Mouse (Mus musculus) CH12.LX (cell line): Measurements from ENCODE around the gene Cabp1. TPM values are rescaled to one million over a fixed set of nuclear protein-coding genes. Genes with fewer than 3 reads are reported as not detected.

ENCODE experiments used
- DNase-seq: peaks from one replicate; pipeline ENCODE4 v3.0.0-alpha.2; 2013; ENCODE audit errors: extremely low read depth
- H3K27ac ChIP-seq: 2 replicates; pipeline ENCODE4 v1.5.1; 2012; ENCODE audit warnings: low read depth, mild to moderate bottlenecking, control low read depth, moderate library complexity; ENCODE audit not compliant: insufficient read depth
- H3K27me3 ChIP-seq: replicated peaks from 2 replicates; pipeline ENCODE3; 2012; ENCODE audit warnings: inconsistent platforms
- H3K36me3 ChIP-seq, 2 experiments: replicated peaks in 1 of 2; 2 replicates each; pipeline versions ENCODE3 to v1.6.1; 2012; ENCODE audit warnings: inconsistent platforms in 1 of 2, low read length in 1 of 2, mild to moderate bottlenecking in 1 of 2, mixed read lengths in 1 of 2, moderate library complexity in 1 of 2; ENCODE audit not compliant: control insufficient read depth in 1 of 2, insufficient read depth in 1 of 2
- H3K4me1 ChIP-seq, 2 experiments: 2 replicates each; pipeline ENCODE4 v1.6.1; 2012; ENCODE audit warnings: inconsistent platforms in 1 of 2, moderate library complexity in 1 of 2; ENCODE audit not compliant: insufficient read depth in 2 of 2, control insufficient read depth in 1 of 2
- H3K4me2 ChIP-seq: 2 replicates; pipeline ENCODE4 v1.6.1; 2012; ENCODE audit warnings: low read depth, mild to moderate bottlenecking, control low read depth; ENCODE audit not compliant: poor library complexity, insufficient read depth, severe bottlenecking
- H3K4me3 ChIP-seq, 3 experiments: fragments of 150-350 bp in 1 of 3; sonication (generic) in 1 of 3; replicated peaks in 1 of 3; 2 replicates each; pipeline versions ENCODE3 to v1.5.1; 2011 to 2012; ENCODE audit warnings: low read depth in 2 of 3, low read length in 2 of 3, mild to moderate bottlenecking in 2 of 3, moderate library complexity in 2 of 3, control low read depth in 1 of 3, improper control_type of control experiment in 1 of 3, inconsistent platforms in 1 of 3, mixed read lengths in 1 of 3; ENCODE audit not compliant: poor library complexity in 1 of 3
- H3K79me2 ChIP-seq: replicated peaks from 2 replicates; pipeline ENCODE4 v1.6.1; 2012; ENCODE audit warnings: mild to moderate bottlenecking, moderate library complexity; ENCODE audit not compliant: control insufficient read depth, poor library complexity, insufficient read depth, severe bottlenecking; ENCODE audit errors: extremely low read depth
- H3K9ac ChIP-seq: 2 replicates; pipeline ENCODE4 v1.6.1; 2012; ENCODE audit warnings: low read depth, mild to moderate bottlenecking, control low read depth, moderate library complexity; ENCODE audit not compliant: insufficient read depth
- H3K9me3 ChIP-seq: replicated peaks from 2 replicates; pipeline ENCODE3; 2012; ENCODE audit warnings: low read length, inconsistent platforms, mixed read lengths
- BHLHE40 ChIP-seq: IDR thresholded peaks from 2 replicates; pipeline ENCODE4 v1.6.1; 2011; ENCODE audit warnings: mild to moderate bottlenecking, low read depth, low read length, improper control_type of control experiment
- CTCF ChIP-seq, 2 experiments: IDR thresholded peaks in 1 of 2; conservative IDR thresholded peaks in 1 of 2; 2 replicates each; pipeline ENCODE4 v1.5.1; 2011 to 2012; ENCODE audit warnings: low read depth in 2 of 2, low read length in 2 of 2, improper control_type of control experiment in 1 of 2, inconsistent platforms in 1 of 2, mild to moderate bottlenecking in 1 of 2, moderate library complexity in 1 of 2
- E2F4 ChIP-seq: IDR thresholded peaks from 2 replicates; pipeline ENCODE4 v1.6.1; 2011; ENCODE audit warnings: low read depth, low read length, improper control_type of control experiment; ENCODE audit not compliant: insufficient replicate concordance
- ELF1 ChIP-seq: IDR thresholded peaks from 2 replicates; pipeline ENCODE4 v1.6.1; 2014; ENCODE audit warnings: low read depth, mild to moderate bottlenecking, inconsistent platforms, low read length, improper control_type of control experiment
- EP300 ChIP-seq: IDR thresholded peaks from 2 replicates; pipeline ENCODE4 v1.6.1; 2011; ENCODE audit warnings: low read length, improper control_type of control experiment
- IRF4 ChIP-seq: IDR thresholded peaks from 2 replicates; pipeline ENCODE4 v1.6.1; 2014; ENCODE audit warnings: low read depth, mild to moderate bottlenecking, inconsistent platforms, low read length, improper control_type of control experiment
- JUND ChIP-seq: conservative IDR thresholded peaks from 2 replicates; pipeline ENCODE4 v1.6.1; 2011; ENCODE audit warnings: low read depth, low read length, improper control_type of control experiment
- KAT2A ChIP-seq: IDR thresholded peaks from 2 replicates; pipeline ENCODE4 v1.6.1; 2012; ENCODE audit warnings: low read length, improper control_type of control experiment, inconsistent platforms; ENCODE audit not compliant: insufficient replicate concordance
- NELFE ChIP-seq: IDR thresholded peaks from 2 replicates; pipeline ENCODE4 v1.6.1; 2011; ENCODE audit warnings: low read depth, low read length, improper control_type of control experiment
- POLR2A ChIP-seq: IDR thresholded peaks from 2 replicates; pipeline ENCODE4 v1.6.1; 2011; ENCODE audit warnings: low read depth, mild to moderate bottlenecking, improper control_type of control experiment, low read length
- POLR2AphosphoS2 ChIP-seq: IDR thresholded peaks from 2 replicates; pipeline ENCODE4 v1.6.1; 2011; ENCODE audit warnings: low read depth, low read length, improper control_type of control experiment
- RAD21 ChIP-seq: IDR thresholded peaks from 2 replicates; pipeline ENCODE4 v1.6.1; 2011; ENCODE audit warnings: low read depth, mild to moderate bottlenecking, low read length, improper control_type of control experiment, moderate library complexity
- SIN3A ChIP-seq: IDR thresholded peaks from 2 replicates; pipeline ENCODE4 v1.6.1; 2012; ENCODE audit warnings: low read length, improper control_type of control experiment, inconsistent platforms
- SMC3 ChIP-seq: IDR thresholded peaks from 2 replicates; pipeline ENCODE4 v1.6.1; 2011; ENCODE audit warnings: low read depth, low read length, improper control_type of control experiment
- TCF12 ChIP-seq: IDR thresholded peaks from 2 replicates; pipeline ENCODE4 v1.6.1; 2014; ENCODE audit warnings: low read depth, mild to moderate bottlenecking, inconsistent platforms, low read length, improper control_type of control experiment
- UBTF ChIP-seq: IDR thresholded peaks from 2 replicates; pipeline ENCODE4 v1.6.1; 2012; ENCODE audit warnings: low read depth, mild to moderate bottlenecking, inconsistent platforms, low read length, improper control_type of control experiment, moderate library complexity
- USF2 ChIP-seq: conservative IDR thresholded peaks from 2 replicates; pipeline ENCODE4 v1.6.1; 2011; ENCODE audit warnings: low read depth, low read length, improper control_type of control experiment
- ZC3H11A ChIP-seq: IDR thresholded peaks from 2 replicates; pipeline ENCODE4 v1.6.1; 2012; ENCODE audit warnings: low read depth, mild to moderate bottlenecking, inconsistent platforms, low read length, improper control_type of control experiment
- ZMIZ1 ChIP-seq: IDR thresholded peaks from 2 replicates; pipeline ENCODE4 v1.6.1; 2012; ENCODE audit warnings: low read depth, mild to moderate bottlenecking, inconsistent platforms, low read length, improper control_type of control experiment
- dilution Hi-C: fragments of 300-500 bp; cut with MboI; formaldehyde crosslinking; loops from 2 replicates; pipeline ENCODE4 v1.14.3; 2020; ENCODE audit warnings: low sequenced_read_pairs; ENCODE audit not compliant: extremely low pct_unique_long_range_greater_than_20kb, extremely low pct_ligation_motif_present
- in situ Hi-C: fragments of 300-500 bp; cut with MboI; formaldehyde crosslinking; loops from 3 replicates; pipeline ENCODE4 v1.14.3; 2019; ENCODE audit warnings: low sequenced_read_pairs, low pct_ligation_motif_present, low pct_unique_long_range_greater_than_20kb, mixed read lengths
- polyA plus RNA-seq: library from polyadenylated mRNA; unstranded; fragments of >175 nt; gene quantifications from 2 replicates; pipeline ENCODE4 v1.2.1, GENCODE M21; 2012; ENCODE audit warnings: low read depth; ENCODE audit not compliant: insufficient read length
- total RNA-seq, 2 experiments: library from RNA; depleted of rRNA; stranded (reverse); fragments of 300-350 nt in 1 of 2; fragments of >200 nt in 1 of 2; gene quantifications; 2 replicates each; pipeline ENCODE4 v1.2.3; 2012 to 2014

Gene Cabp1
- total and polyA plus RNA-seq, 3 experiments, result 0.59 to 1.8 (median 1.7) TPM

DNA sequence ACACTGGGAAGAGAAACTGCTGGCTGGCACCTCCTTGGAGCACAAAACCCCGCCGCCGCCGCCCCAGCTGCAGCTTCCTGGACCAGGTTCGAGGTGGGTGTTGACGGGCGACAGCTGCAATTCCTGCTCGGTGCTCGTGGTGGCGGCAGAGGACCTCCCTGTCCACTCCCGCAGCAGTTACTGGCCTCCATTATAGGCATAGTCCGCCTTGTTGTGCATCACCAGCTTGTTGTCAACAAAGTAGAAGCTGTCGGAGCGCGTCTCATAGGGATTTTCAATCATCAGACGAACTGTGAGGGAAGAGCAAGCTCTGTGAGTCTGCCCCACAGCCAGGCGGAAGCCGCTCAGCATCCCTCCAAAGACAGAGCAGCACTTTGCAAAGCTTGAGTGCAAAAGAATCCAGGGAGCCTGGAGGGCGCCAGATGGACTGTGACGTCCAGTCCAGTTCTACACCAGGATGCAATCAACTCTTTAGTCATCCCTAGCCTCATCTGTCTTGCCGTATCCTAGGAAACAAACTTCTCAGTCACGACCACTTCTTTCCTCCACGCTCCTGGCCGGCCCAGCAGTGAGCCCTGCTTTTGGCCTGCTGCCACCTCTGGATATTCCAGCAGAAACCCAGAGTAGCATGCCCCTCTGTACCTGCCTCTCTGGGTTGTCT is 68.8 kb downstream of the Cabp1 start:
- Histone ChIP-seq H3K9ac (no peak overlapping the region), H3K27me3 (no peaks in the 10 kb centered on the region), H3K4me2 (no peak overlapping the region), H3K79me2 (no peaks in the 10 kb centered on the region), H3K27ac (no peak overlapping the region), H3K9me3 (no peaks in the 10 kb centered on the region), H3K4me3 (no peak overlapping the region), H3K36me3 (peaks cover 54 to 71% of the 10 kb centered on the region in 2 experiments), H3K4me1 (peaks cover 10 to 46% of the 10 kb centered on the region in 2 experiments)
- TF ChIP-seq ZC3H11A (peak; percentile 31), KAT2A (no peak), CTCF (conservative IDR thresholded peaks at IDR 0.05 in 1 of 2, IDR thresholded peaks at IDR 0.05 in 1 of 2; ENCODE audit: low read depth in 2 of 2, low read length in 2 of 2) (peak; percentile 44 to 93; a peak in 3 of 4 replicates), POLR2AphosphoS2 (0 out of 2 replicates have a peak, but pooled peaks have one; percentile 27), BHLHE40 (no peak), JUND (no peak), NELFE (peak; percentile 33; the same call in 1 of the 2 replicates), UBTF (no peak), EP300 (no peak), ELF1 (peak; percentile 57; the same call in 1 of the 2 replicates), TCF12 (peak; percentile 26; the same call in 1 of the 2 replicates), SMC3 (peak; percentile 87), IRF4 (peak; percentile 29; the same call in 1 of the 2 replicates), RAD21 (peak; percentile 91)
- dilution Hi-C loops (no loop called here), in situ Hi-C loops (loop anchor here (5.0 kb wide), 2 partner anchors 42 to 112 kb away; partner anchors contain the start of gene Pop5)
- peak; percentile 66 for DNase-seq

DNA sequence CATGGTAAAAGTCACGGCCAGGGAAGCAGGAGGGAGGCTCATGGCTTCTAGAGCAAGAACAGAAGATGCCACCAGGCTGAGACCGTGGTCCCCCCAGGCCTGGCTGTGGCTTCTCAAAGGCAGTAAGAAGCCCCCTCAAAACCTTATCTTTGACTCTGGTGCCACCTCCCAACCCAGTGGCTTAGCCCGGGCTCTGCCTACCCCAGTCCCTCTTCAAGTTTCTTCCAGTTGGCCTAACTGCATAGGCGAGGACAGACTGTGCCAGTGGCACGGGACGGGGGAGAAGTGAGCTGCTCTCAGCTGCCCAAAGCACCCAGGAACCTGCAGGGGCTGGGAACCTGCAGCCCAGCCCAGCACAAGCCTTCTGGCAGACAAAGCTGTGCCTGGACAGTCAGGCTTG is 69.5 kb downstream of the Cabp1 start:
- Histone ChIP-seq H3K36me3 (peaks cover 48 to 64% of the 10 kb centered on the region in 2 experiments), H3K9ac (no peak overlapping the region), H3K4me2 (no peak overlapping the region), H3K27me3 (no peaks in the 10 kb centered on the region), H3K79me2 (no peaks in the 10 kb centered on the region), H3K27ac (no peak overlapping the region), H3K4me1 (peaks cover 12 to 48% of the 10 kb centered on the region in 2 experiments), H3K4me3 (no peak overlapping the region), H3K9me3 (no peaks in the 10 kb centered on the region)
- in situ Hi-C loops (loop anchor here (5.0 kb wide), 2 partner anchors 43 to 113 kb away; partner anchors contain the start of gene Pop5), dilution Hi-C loops (no loop called here)
- DNase-seq, result no peak
- TF ChIP-seq USF2 (no peak), POLR2A (no peak), SMC3 (no peak), CTCF (conservative IDR thresholded peaks at IDR 0.05 in 1 of 2, IDR thresholded peaks at IDR 0.05 in 1 of 2; ENCODE audit: low read depth in 2 of 2, low read length in 2 of 2) (no peak), SIN3A (no peak), E2F4 (no peak), ZMIZ1 (no peak)
